Mouse (Mus musculus) gastrocnemius, adult 18-20 months (tissue): Measurements from ENCODE around the gene Veph1. TPM values are rescaled to one million over a fixed set of nuclear protein-coding genes. Genes with fewer than 3 reads are reported as not detected.

Experiments
- DNase-seq: peaks from one replicate; pipeline ENCODE4 v3.0.0; 2021; ENCODE audit warnings: low spot score
- total RNA-seq, 2 experiments: library from RNA; stranded (reverse); gene quantifications; 2 replicates each; pipeline ENCODE4 v1.2.3; 2021

Gene Veph1
- total RNA-seq, 2 experiments from 2014 or later: 0.05 TPM; not detected in 1

DNA sequence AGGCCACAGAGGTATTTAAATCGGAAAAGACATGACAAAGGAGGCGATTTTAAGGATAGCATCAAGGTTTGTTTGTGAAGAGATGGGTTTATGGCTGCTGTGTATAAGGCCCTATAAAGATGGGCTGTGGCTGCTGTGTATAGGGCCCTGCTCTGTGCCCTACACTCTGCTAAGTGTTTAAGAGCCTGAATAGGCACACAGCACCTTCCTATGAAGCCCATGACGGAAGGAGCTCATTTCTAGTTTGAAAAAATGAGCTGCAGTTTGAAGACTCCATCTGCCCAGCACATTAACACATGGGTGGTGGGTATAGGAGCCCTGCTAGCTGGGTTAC lies 194.1 kb downstream of the Veph1 start:
- DNase-seq: no peak

DNA sequence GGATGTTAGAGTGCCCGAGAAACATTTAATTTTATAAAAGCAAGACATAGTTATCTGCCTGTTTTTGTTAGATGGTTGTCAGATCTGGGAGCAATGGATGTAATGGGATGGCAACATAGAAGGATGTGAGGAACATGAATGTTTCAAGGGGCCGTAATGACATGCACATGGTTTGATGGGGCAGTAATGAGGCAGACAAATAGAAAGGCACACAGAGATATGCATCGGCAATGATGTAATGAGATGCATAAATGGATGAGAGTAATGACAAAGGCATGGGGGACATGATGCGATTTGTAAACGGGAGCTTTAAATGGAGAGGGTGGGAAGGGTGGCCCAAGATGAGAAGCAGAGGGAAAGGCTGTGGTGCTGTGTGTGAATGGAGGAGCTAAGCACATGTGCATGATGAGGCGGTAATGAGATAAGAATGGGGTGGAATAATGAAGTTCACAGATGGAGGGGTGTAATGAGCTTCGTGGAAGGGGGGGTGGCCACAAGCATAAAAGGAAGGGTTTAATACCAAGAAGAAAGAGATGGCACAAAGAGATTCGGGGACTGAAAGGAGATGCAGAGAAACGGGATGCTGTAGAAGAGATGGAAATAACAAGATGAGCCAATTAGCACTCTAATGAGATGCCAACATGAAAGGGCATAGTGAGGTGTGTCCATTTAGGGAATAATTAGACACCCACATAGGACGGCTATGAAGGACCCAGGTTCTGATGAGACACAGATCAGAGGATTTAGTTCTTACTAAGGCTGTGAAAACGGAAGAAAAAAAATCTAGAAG lies 194.6 kb downstream of the Veph1 start:
- no peak for DNase-seq

DNA sequence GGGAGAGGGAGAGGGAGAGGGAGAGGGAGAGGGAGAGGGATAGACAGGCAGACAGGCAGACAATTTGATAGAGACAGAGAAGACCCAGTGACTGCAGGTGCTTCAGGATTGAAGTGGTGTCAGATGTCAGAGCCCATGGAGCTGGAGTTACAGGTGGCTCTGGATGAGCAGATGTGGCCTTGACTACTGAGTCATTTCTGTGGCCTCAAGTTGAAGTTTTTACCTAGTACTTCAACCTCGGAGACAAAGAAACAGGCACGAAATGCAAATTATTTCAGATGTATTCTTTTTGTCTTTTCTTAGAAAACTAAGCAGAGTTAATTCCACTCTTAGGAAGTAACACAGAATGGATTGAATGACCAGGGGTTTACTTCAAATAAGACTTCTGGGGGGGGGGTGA lies 195.6 kb downstream of the Veph1 start:
- DNase-seq: no peak

DNA sequence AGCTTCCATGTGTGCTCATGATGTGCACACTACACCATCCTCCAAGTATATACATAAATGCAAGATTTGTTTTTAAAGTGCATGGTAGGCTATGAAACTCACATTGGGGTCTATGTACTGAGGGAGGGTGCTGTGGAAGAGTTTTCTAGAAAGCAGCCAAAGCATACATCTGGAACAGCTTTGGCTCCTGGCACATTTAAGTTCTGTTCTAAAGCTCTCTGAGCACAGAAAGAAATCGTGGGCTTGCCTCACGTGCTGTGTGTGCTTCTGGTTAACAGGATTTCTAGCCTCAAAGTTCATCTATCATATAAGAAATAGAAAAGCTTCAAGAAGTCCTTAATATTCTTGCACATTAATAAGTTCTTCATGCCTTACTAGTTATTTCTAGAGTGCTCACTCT lies 204.9 kb downstream of the Veph1 start:
- DNase-seq: no peak

DNA sequence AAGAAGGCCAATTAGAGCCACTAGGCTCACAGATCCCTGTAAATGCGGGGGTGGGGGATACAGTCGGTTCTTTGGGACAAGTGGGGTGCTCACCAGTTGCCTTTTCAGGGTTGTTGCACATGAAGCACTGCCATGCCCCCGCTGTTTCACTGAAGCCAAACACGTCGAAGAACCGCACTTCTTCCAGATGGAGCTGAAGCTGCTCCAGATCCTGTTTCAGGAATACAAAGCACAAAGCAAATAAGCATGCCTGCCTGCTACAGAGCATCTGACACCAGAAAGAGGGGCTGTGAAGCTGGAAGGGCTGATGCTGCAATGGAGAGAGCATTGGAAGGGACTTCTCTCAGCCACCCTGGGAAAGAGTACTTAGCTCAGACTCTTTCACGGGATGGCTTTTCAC lies 209.0 kb downstream of the Veph1 start:
- DNase-seq: no peak

DNA sequence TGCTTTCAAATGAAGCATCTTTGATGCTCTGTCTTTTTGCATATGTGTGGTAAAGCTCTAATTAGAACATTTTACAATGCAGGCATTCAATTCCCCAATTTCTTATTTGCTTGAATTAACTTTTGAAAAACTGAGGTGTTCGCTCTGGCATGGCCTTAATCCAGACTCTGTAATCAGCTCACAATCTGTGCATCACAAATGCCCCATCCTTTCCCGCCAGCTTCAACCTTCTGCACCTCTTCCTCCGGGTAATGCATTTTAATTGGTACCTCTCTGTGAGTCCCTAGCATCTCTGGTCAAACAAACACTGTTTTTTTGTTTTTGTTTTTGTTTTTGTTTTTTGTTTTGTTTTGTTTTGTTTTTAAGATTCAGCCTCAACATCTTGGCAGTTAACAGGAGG lies 212.8 kb downstream of the Veph1 start:
- no peak for DNase-seq

DNA sequence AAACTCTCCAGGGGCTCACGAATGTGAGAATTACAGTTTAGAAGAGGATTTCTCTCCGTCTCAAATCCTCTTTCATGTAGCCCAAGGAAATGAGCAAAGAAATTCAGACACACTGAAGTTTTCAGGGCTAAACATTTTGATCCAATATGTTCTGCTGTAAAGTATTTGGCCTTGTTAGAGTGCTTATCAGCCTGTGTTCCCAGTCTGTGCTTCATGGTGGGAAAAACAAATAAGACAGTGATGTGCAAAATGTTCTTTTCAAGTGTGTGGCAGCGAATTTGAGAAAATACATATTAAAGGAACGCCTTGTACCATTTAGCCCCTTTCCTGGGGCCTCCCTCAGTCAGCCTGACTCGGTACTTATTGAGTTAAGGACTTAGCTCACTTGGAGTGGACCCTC lies 213.2 kb downstream of the Veph1 start:
- DNase-seq: no peak

DNA sequence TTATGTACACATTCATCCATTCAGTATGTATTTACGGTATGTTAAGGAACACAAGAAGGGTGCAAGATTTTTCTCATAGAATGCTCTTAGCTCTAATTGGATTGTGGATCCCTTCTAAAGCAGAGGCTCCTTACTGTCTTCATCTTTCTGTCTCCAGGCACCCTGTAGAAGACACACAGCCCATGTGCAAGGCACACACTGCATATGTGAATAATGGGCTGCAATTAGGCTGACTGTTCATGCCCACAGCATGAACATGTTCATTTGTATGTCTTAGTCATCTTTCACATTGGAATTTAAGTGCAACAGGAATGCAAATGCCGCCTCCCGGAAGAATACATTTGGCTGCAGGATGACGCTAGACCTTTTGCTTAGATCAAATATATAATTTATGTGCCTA lies 213.7 kb downstream of the Veph1 start:
- no peak for DNase-seq

DNA sequence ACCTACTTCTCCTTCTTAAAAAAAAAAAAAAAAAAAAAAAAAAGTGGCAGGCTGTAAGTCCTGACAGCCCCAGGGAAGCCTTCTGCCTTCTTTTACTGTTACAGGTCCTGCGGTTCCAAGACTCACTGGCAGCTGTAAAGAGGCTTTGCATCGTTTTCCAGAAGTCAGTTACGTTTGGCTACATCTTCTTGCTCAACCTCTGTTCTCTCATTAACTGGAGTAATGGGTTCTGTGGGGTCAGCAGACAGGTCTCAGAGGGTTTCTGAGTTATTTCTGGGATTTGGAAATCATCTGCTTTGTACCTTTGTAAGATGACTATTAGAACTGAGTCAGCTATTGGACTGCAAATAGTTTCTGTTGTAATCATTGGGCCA lies 215.3 kb downstream of the Veph1 start:
- peak; percentile 38 for DNase-seq

DNA sequence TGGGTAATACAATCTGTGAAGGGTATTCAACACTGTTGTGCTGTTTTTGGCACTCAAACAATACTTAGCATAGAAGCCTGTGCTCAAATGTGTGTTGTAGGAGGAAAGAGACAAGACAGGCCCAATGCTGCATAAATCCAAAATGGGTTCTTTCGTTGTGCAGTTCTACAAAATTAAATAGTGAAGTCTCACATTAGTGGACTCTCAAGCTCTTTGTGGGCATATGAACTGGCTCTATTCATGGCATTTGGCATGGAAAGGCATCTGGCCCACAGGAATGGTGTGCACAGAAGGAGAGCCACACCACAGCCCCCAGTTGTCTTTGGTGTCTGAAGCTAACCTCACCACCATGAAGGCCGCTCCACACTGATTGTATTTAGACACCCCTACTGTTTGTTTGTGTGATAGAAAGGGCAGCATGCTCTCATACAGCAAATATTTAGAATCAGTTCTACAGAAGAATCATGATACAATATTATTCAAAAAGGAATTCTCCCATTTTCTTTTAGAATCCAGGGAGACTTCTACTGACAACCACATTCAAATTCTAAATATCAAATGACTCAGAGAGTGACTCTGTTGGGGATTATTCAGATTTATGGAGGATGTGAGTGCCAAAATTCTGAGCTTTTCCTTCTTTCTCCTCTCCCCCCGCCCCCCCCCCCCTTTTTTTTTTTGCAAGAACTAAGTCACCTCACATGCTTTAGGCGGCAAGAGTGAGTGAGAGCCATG lies 215.8 kb downstream of the Veph1 start:
- DNase-seq: no peak

DNA sequence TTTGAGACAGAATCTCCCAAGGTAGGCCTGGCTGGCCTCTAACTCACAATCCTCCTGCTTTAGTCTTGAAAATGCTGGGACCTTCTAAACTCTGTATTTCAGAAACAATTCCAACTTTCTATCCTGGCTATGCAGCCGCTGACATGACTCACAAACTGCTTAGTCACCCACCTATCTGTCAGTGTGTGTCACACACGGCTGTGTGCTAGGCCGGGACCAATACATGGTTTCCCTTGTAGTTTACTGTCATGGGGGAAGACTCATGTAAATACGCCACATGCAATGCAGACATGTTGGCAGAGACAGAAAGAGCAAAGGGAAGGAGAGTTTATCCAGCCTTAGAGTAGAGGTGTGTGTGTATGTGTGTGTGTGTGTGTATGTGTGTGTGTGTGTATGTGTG lies 216.8 kb downstream of the Veph1 start:
- DNase-seq: no peak

DNA sequence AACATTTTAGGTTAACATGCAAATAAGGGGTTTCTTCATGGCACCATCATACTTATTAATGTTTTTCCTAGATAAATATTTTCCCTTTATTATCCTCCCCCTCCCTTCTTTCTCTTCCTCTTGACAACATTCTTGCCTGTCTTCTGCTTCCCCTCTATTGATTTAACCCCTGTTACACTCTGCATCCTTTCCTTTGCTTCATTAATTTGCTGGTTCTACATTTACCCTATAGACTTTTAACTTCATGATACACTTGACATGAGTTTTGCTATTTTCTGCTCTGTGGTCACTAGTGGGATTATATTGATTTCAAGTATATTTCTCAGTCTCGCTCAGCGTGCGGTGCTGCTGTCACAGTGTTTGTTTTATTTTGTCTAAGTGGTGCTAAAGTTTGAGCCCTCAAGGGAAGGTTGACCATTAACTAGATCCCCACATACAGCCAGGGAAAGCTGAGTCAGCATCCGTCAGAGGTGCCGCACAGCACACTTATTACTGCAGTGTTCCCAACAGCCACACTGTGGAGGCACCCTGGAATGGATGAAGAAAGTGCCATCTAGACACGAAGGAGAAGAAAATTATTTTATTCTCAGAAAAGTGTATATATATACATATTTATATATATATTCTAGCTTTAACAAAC lies 217.6 kb downstream of the Veph1 start:
- no peak for DNase-seq

DNA sequence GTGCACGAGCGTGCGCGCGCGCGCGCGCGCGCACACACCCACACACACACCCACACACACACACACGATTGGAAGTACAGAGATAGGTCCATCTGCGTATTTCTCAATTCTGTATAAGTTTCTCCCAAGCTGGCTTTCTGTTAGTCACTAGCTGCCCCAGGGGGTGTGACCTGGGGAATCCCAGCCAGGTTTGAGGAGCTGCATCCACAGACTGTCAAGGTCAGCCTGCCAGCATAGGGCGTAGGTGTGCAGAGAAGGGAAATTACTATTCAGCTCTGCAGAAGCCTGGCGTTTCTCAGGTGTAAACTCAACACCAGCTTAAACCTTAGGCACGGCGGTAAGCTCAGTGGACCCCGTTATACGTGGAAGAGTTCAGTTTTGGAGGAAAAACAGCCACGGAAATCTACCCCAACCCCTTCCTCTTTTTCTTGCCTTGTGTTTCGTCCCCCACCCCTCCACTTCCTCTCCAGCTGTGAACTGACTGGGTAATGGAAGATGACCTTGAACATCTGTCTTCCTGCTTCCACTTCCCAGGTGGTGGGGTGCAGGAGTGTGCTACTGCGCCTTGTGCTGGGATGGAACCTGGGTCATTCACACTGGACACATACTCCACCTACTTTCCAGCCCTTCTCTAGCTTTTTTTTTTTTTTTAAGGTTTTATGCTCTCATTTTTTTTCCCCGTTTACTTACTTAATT lies 218.5 kb downstream of the Veph1 start:
- peak; percentile 38 for DNase-seq

DNA sequence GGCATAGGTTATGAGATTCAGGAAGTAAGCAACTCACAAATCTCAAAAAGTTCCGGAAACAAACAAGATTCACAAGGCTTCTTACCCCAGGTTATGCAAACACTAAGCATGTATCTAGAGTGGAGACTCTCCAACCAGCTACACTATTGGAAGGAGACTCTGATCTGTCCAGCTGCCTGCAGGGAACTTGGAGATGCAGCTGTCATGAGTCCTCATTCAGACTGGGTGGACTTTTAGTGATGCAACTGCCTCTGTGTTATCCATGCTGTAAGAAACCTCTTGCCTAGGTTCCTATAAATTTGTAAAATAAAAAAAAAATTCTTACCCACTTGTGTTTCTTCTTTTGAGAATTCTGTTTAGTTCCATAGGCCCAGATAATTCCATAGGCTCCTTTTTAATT lies 226.4 kb downstream of the Veph1 start:
- no peak for DNase-seq

DNA sequence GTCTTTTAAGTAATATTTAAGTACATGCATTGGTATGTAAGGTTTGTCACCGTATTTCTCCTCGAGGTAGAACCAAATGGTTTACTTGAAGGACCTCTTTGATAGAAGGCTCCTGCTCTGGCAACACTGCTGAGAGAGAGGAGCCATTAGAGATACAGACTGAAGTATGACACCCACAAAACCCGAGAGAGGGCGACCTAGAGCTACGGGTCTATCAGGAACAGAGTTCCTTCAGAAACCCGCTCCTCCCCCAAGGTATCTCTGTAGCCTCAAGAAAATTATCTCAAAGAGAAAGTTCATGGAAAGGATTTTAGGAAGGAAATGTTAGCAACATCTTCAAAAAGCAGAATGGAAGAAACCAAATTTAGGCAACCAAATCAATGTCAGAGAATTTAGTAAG lies 232.8 kb downstream of the Veph1 start:
- DNase-seq: peak; percentile 24

DNA sequence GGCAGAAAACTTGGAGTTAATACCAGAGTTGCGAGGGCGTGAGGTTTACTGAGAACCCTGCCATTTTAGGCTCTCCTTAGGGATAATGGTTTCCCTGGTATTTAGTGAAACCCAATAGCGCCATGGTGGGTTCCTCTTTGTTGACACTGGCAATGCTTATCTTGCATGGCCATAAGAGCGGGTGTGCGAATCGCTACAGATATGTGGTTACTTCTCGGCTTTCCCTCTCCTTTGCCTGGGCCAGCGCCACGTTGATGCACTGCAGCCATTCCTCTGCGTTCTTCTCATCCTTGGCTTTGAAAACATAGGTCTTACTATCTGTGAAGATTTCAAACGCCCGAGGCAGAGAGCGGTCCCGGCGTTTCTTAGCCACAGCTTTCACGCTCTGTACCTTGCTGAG lies 239.7 kb downstream of the Veph1 start:
- no peak for DNase-seq

DNA sequence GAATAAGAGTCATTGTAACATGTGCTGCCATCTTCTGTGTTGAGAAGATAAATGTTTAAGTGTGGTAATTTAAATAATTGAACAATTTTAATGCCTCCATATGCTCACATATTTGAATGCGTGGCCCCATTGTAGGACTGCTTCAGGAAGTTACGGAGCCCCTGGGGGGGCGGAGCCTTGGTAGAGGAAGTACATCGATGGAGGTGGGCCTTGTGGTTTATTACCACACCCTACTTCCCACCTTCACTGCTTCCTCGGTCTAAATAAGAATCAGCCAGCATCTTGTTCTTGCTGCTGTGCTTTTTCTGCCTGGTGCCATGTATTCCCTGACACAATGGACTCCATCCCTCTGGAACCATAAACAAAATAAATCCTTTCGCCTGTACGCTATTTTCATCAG lies 241.0 kb downstream of the Veph1 start:
- DNase-seq: no peak

DNA sequence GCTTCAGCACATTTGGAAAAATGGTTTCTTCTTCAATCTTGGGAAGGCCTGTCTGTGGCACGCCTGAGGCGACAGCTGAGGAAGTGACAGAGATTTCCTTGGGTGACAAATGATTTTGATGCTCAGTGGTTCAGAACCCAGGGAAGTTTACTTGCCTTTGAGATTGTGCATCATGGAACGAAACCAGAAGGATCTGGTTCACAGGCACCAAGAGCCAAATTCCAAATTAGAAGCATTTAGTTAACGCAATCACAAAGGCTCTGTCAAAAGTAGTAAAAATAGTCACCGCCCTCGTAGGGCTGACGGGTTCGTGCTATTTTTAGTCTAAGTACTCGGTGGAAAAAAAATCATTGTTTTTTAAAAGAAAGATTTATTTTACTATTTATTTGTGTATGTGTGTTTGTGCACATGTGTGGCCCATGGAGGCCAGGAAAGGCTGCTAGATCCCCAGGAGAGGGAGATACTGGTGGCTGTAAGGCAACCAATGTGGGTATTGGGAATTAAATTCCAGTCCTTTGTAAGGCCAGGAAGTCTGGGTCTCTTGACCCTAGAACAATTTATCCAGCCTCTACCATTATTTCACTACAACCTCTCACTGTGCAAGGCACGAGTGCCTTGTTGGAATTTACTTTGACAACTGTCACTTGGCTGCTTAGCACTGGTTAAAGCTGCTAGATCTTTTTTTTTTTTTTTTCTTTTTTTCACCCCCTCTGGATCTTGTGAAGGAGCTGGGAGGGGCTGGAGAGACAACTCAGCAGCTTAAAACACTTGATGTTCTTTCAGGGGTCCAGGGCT lies 246.3 kb downstream of the Veph1 start:
- no peak for DNase-seq

DNA sequence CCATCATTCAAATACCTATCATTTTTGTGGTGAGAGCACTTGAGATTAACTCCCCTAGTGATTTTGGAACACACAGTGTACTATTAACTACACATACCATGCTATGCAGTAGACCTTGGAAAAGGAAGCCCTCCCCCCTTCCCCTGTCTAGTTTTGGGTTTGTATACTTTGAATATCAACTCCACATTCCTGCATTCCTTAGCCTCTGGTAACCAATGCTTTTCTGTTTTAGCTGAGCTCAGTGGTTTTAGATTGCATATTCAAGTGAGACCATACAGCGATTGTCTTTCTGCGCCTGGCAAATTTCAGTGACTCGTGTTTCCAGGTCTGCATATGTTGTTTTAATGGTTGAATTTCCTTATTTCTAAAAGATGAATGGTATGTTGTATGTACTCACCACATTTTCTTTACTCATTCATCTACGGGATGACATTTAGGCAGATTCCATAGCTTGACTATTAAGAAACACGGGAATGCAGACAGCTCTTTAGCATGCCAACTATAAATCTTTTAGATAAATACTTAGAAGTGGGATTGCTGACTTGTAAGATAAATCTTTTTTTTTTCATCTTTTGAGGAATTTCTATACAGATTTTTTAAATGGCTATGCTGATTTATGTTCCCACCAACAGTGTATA lies 255.7 kb downstream of the Veph1 start:
- no peak for DNase-seq

DNA sequence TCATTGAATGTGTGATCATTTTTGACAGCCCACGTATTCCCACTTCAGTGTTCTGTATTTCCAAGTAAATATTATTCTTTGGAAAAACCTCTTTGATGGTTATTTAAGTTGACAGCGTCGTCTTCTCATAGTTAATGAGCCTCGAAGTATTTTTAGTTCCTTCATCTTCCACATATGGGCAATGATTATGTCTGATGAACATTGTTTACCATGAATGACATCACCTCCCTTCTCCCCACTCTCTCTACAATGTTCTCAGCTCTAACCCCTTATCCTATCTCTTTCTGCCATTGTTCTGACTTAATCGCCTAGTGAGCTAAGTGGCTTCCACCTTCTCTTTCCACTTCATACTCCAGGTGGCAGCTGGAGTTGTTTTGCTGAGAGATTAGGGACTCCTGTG lies 261.4 kb downstream of the Veph1 start:
- DNase-seq: no peak

DNA sequence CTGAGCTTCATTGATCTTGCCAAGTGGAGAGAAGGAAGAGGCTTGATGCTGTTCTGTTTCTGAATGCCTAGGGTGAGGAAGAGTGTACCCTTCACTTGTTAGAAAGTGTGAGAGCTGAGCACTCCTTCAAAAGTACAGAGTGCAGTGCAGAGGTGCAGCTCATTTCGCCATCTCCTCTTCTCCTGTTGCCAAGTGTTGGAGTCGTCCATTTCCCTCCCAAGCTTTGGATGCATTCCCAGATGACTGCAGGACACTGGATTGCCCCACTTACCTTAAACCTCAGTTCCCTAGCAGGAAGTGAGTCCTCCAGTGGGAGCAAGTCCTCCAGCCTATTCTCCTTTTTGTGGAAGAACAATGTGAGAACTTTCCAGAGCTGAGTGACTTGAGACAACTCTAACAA lies 263.3 kb downstream of the Veph1 start:
- peak; percentile 50 for DNase-seq
